Mouse (Mus musculus): ENCODE data around the gene Xlr5b. TPM values are rescaled to one million over a fixed set of nuclear protein-coding genes. Genes with fewer than 3 reads are reported as not detected.

Gene Xlr5b
- not detected for total RNA-seq (2023)

DNA sequence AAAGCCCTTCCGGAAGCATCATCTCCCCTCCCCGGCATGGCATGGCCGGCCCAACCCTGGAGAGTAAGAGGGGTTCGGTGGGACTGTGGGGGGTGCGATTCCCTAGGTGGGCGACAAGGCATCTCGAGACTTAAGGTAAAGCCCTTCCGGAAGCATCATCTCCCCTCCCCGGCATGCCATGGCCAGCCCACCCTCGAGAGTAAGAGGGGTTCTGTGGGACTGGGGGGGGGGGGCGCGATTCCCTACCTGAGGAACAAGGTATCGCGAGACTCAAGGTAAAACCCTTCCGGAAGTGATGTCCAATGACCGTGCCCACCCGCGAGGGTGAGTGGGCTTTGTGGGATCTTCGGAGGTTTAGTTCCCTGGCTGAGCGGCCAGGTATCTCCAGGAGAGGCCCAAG, at the start of gene Xlr5b:
Gene Xlr5b, plus strand, starts transcription at position 301 of the 400 bp plus-strand sequence.

DNA sequence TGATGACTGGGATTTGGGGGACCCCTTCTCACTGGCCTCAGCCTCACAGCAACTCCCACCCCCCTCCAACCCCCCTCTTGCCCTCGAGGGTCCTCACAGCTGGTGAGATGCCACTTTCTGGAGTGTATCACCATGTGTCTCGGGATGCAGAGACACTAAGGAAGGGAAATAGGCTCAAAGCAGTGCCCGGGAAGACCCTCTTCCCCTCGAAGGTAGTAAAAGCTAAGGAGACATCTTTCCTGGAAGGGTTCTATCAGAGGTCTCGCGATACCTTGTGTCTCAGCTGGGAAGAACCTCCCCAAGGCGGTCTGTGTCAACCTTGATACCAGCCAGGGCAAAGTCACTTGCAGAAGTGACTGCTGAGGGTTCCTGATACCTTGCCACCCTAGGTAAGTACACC, 31.8 kb upstream of the Xlr5b start, which contains the start of gene Gm14685:
Gene Gm14685, plus strand, starts transcription at position 301 of the 400 bp plus-strand sequence.

GRCm38 (mm10) chrX:73149350-73149749, 754 bp downstream of the Xlr5b start, which contains the start of gene DXBay18:
Gene DXBay18 (minus strand): TSS chrX:73149450.

DNA sequence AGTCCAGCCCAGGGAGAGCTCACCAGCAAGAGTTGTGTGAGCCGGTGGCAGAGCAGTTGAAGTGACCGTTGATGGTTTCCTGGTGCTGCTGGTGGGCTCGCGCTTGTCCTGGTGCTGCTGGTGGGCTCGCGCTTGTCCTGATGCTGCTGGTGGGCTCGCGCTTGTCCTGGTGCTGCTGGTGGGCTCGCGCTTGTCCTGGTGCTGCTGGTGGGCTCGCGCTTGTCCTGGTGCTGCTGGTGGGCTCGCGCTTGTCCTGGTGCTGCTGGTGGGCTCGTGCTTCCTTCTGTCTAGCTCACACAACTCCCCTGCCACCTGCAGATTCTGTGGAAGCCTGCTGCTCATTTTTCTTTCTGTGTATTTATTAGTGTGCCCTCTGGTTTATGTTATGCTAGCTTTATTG, 28.3 kb downstream of the Xlr5b start, which contains the start of gene Spin2d:
Gene Spin2d, minus strand, starts transcription at position 101 of the 400 bp plus-strand sequence.

DNA sequence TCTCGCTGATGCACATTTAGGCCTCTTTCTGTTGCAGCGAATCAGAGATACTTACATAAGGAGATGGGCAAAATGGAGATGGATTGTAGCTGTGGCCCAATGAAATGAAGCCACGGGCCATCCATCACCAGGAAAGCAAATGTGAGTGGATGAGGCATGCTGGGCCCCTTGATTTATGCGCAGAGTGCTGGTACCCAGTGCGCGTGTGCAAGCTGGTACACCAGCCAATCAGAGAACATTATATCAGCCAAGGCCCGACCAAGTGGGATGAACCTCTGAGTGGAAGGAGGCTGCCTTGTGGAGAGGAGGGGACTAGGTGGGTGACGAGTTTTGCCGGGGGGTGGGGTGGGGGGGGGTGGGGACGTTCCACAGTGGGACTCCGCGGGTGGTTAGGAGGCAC, 43.3 kb downstream of the Xlr5b start, which contains the start of gene Xlr3b:
Gene Xlr3b, plus strand, starts transcription at position 274 of the 400 bp plus-strand sequence.

Other genes starting within 250 kb of the Xlr5b start
- gene Cetn2, start 230.4 kb upstream of the Xlr5b start, total RNA-seq (2023): 32.0 TPM
- 17.6 TPM for gene Nsdhl, start 230.2 kb upstream of the Xlr5b start, total RNA-seq (2023)
- gene Zfp185, start 161.5 kb upstream of the Xlr5b start, total RNA-seq (2023): 0.79 TPM
- 0.73 TPM for gene Pnma5, start 111.7 kb upstream of the Xlr5b start, total RNA-seq (2023)
- gene Pnma3, start 84.0 kb upstream of the Xlr5b start, total RNA-seq (2023): not detected
- 54.9 TPM for gene Xlr4a, start 66.3 kb upstream of the Xlr5b start, total RNA-seq (2023)
- gene Xlr3a, start 51.7 kb upstream of the Xlr5b start, total RNA-seq (2023): 2.1 TPM
- gene Gm14685, start 31.7 kb upstream of the Xlr5b start, total RNA-seq (2023): 1.7 TPM
- gene DXBay18, start 654 bp downstream of the Xlr5b start, total RNA-seq (2023): not detected
- gene Spin2d, start 28.2 kb downstream of the Xlr5b start, total RNA-seq (2023): not detected
- 17.1 TPM for gene Xlr3b, start 43.4 kb downstream of the Xlr5b start, total RNA-seq (2023)
- gene Xlr4b, start 65.5 kb downstream of the Xlr5b start, total RNA-seq (2023): 91.2 TPM
- 12.1 TPM for gene F8a, start 79.5 kb downstream of the Xlr5b start, total RNA-seq (2023)
- 47.5 TPM for gene Xlr4c, start 94.3 kb downstream of the Xlr5b start, total RNA-seq (2023)
- not detected for gene Xlr3c, start 116.6 kb downstream of the Xlr5b start, total RNA-seq (2023)
- not detected for gene Xlr5a, start 144.2 kb downstream of the Xlr5b start, total RNA-seq (2023)
- not detected for gene Xlr5c, start 144.2 kb downstream of the Xlr5b start, total RNA-seq (2023)
- gene Gm45015, start 188.0 kb downstream of the Xlr5b start, total RNA-seq (2023): not detected
- 30.3 TPM for gene Zfp275, start 193.8 kb downstream of the Xlr5b start, total RNA-seq (2023)
- gene Gm18336, start 249.9 kb downstream of the Xlr5b start, total RNA-seq (2023): not detected

Measured in CD4-positive naive resting alpha-beta T cell, adult 76 days (primary cell).